Mouse (Mus musculus) adrenal gland, postnatal 0 days (tissue): ENCODE results near the gene Rbm11. TPM values are rescaled to one million over a fixed set of nuclear protein-coding genes. Genes with fewer than 3 reads are reported as not detected.

Experiments
- polyA plus RNA-seq: library from polyadenylated mRNA; unstranded; fragments of >200 nt; fragmentation: Nextera tagmentation; extraction: Ambion mirVana; gene quantifications from 2 replicates; pipeline ENCODE4 v1.2.1, GENCODE M21; 2015

The Rbm11 gene
- polyA plus RNA-seq, result 2.4 and 2.6 TPM in 2 replicates

DNA sequence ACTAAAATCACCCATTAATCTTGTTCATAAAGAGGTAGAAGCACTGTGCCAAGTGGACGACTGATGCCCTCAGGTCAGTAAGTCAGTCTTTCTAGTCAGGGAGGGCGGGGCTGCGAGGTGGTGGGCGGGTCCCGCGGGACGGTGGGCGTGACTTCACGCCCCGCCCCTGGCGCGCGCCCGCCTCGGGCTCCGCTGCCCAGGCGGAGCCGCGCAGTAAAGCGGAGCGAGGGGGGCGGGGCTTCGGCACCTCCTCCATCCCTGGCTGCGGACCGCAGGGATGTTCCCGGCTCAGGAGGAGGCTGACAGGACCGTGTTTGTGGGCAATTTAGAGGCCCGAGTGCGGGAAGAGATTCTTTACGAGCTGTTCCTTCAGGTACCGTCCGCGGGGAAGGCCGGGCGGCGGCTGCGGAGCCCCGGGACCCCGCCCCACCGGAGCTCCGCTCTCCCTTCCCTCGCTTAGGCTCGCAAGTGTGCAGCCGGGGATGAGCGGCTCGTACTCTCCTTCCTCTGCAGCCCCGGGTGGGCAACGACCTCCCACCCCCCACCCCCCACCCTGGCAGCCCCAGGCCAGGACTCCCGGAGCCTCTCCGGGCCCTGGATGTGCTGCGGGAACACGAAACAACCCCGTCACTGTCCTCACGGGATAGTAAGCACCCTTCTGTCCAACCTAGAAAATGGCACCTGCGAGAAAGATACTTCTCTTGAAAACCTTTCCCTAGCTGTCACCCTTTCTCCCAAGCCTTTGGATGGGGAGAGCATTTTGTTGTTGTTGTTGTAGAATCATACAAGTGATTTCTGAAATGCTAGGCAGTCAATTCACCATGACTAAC lies at the start of gene Rbm11:
Rbm11 (plus strand) TSS at position 174 of the 830 bp plus-strand sequence.

DNA sequence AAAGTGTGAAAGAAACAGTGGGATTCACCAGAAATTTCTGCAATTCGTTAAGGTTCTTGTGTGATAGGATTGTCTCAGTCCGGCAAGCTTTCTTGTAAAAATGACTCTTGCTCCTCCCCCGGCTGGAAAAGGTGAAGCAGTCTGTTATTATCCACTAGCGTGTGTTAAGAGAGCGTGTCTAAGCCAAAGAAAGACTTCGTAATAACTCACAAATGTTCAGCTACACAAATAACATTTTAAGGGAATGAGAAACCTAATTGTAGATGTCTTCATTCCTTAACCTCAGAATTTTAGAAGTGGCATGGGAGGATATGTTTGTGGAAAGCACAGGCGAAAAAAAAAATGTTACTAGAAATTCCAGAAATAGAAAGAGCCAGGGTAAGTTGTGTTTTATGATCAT lies 6.7 kb upstream of the Rbm11 start, which contains the start of gene Lipi:
Lipi (minus strand) TSS at position 101 of the 400 bp plus-strand sequence.

Other genes with a start within 250 kb of the Rbm11 start
- gene Lipi, start 6.8 kb upstream of the Rbm11 start, polyA plus RNA-seq, result not detected in 2 replicates
- 29.6 and 34.3 TPM in 2 replicates for gene Hspa13, start 174.3 kb downstream of the Rbm11 start, polyA plus RNA-seq